12 mouse cellular contexts compared by ENCODE assay signal in genomic region chr5:31528560-31528959, GRCm38 (mm10). TPM values are rescaled to one million over a fixed set of nuclear protein-coding genes. Genes with fewer than 3 reads are reported as not detected.
DNase-seq lines count a peak whose midpoint lies in the region; ATAC-seq and TF ChIP-seq lines count a peak whose summit lies in the region.
"Had no signal": no experiment of that assay in that cellular context is flagged by ENCODE, and none has a peak within 500 bp of the region (broad histone marks: within the 10 kb centered on the region; RNA-seq: fewer than 3 reads in every experiment).

No protein-coding gene starts in this region.

- H3K27ac ChIP-seq in lung, embryonic 15.5 days, result no peak overlapping the region
- H3K27ac ChIP-seq in lung, postnatal 0 days (ENCODE audit: low read length), result no peak overlapping the region
- no peak overlapping the region for H3K27ac ChIP-seq in embryonic facial prominence, embryonic 15.5 days (replicated peaks)
- no peak overlapping the region for H3K27ac ChIP-seq in neural tube, embryonic 15.5 days (replicated peaks)

- no peak for ATAC-seq in lung, embryonic 15.5 days (ENCODE audit: borderline replicate concordance, extremely low read depth, low FRiP score, low TSS enrichment)
- no peak for ATAC-seq in lung, postnatal 0 days
- no peak for ATAC-seq in embryonic facial prominence, embryonic 15.5 days (ENCODE audit: insufficient number of reproducible peaks, low FRiP score, low TSS enrichment, low read depth)
- ATAC-seq in neural tube, embryonic 15.5 days (ENCODE audit: low FRiP score), result no peak

- no peak overlapping the region for H3K9ac ChIP-seq in lung, embryonic 15.5 days
- no peak overlapping the region for H3K9ac ChIP-seq in lung, postnatal 0 days (replicated peaks; ENCODE audit: low read depth)
- no peak overlapping the region for H3K9ac ChIP-seq in embryonic facial prominence, embryonic 15.5 days
- H3K9ac ChIP-seq in neural tube, embryonic 15.5 days (replicated peaks), result no peak overlapping the region

- no peaks in the 10 kb centered on the region for H3K27me3 ChIP-seq in lung, embryonic 15.5 days
- no peaks in the 10 kb centered on the region for H3K27me3 ChIP-seq in lung, postnatal 0 days (replicated peaks; ENCODE audit: insufficient read depth, low read length)
- H3K27me3 ChIP-seq in embryonic facial prominence, embryonic 15.5 days, result no peaks in the 10 kb centered on the region
- no peaks in the 10 kb centered on the region for H3K27me3 ChIP-seq in neural tube, embryonic 15.5 days (replicated peaks)
- H3K27me3 ChIP-seq: megakaryocyte, embryonic 14.5 days had no signal

- peak overlapping the region; percentile 92 for H3K4me2 ChIP-seq in lung, embryonic 15.5 days
- no peak overlapping the region for H3K4me2 ChIP-seq in lung, postnatal 0 days (replicated peaks; ENCODE audit: low read depth, low read length)
- 0 out of 2 replicates have a peak overlapping the region, but pooled peaks have one; percentile 95 for H3K4me2 ChIP-seq in embryonic facial prominence, embryonic 15.5 days (replicated peaks)
- peak overlapping the region; percentile 97; the same call in 1 of the 2 replicates for H3K4me2 ChIP-seq in neural tube, embryonic 15.5 days

- no peak for TF ChIP-seq EP300 in lung, postnatal 0 days (IDR thresholded peaks at IDR 0.05)

- DNase-seq in lung, postnatal 0 days (ENCODE audit: low spot score), result no peak
- DNase-seq in MEL-GATA-1-ER (ENCODE audit: extremely low read depth, low read depth), result peak; percentile 35
- DNase-seq in testis, postnatal 10 days (ENCODE audit: low spot score), result no peak
- no peak for DNase-seq in right cerebral cortex, postnatal 36 days (ENCODE audit: low spot score in 2 of 2)
- DNase-seq: adrenal gland, adult 8-10 months; heart, postnatal 4 days; right cerebral cortex, adult 18-20 months; thymus, adult 2 months had no signal

- peaks cover 32% of the 10 kb centered on the region for H3K36me3 ChIP-seq in lung, embryonic 15.5 days
- H3K36me3 ChIP-seq in lung, postnatal 0 days (ENCODE audit: insufficient read depth, low read length), result peaks cover 29% of the 10 kb centered on the region
- H3K36me3 ChIP-seq in embryonic facial prominence, embryonic 15.5 days, result peaks cover 41% of the 10 kb centered on the region
- H3K36me3 ChIP-seq in neural tube, embryonic 15.5 days, result peaks cover 44% of the 10 kb centered on the region

- WGBS in lung, embryonic 15.5 days, result 47% methylated on average over 2 of the region's 2 CpGs
- WGBS in lung, postnatal 0 days, result 44% methylated on average over 2 of the region's 2 CpGs
- WGBS in embryonic facial prominence, embryonic 15.5 days, result 51% methylated on average over 2 of the region's 2 CpGs
- WGBS in neural tube, embryonic 15.5 days, result 62% methylated on average over 2 of the region's 2 CpGs

- H3K9me3 ChIP-seq in lung, embryonic 15.5 days, result no peaks in the 10 kb centered on the region
- H3K9me3 ChIP-seq in lung, postnatal 0 days (ENCODE audit: low read length), result no peaks in the 10 kb centered on the region
- no peaks in the 10 kb centered on the region for H3K9me3 ChIP-seq in embryonic facial prominence, embryonic 15.5 days (replicated peaks)
- H3K9me3 ChIP-seq in neural tube, embryonic 15.5 days (replicated peaks), result no peaks in the 10 kb centered on the region
- H3K9me3 ChIP-seq: megakaryocyte, embryonic 14.5 days had no signal

- H3K4me3 ChIP-seq in lung, embryonic 15.5 days, result no peak overlapping the region
- no peak overlapping the region for H3K4me3 ChIP-seq in lung, postnatal 0 days (ENCODE audit: low read depth, low read length)
- no peak overlapping the region for H3K4me3 ChIP-seq in embryonic facial prominence, embryonic 15.5 days (replicated peaks)
- no peak overlapping the region for H3K4me3 ChIP-seq in neural tube, embryonic 15.5 days (replicated peaks)

- no peak for TF ChIP-seq CTCF in lung, postnatal 0 days (IDR thresholded peaks at IDR 0.05)

- H3K4me1 ChIP-seq in lung, embryonic 15.5 days, result peaks cover 16% of the 10 kb centered on the region
- H3K4me1 ChIP-seq in lung, postnatal 0 days (ENCODE audit: insufficient read depth, low read depth, low read length), result peaks cover 4% of the 10 kb centered on the region; the same call in 1 of the 2 replicates
- H3K4me1 ChIP-seq in embryonic facial prominence, embryonic 15.5 days, result peaks cover 20% of the 10 kb centered on the region
- H3K4me1 ChIP-seq in neural tube, embryonic 15.5 days, result peaks cover 46% of the 10 kb centered on the region

RNA-seq across cellular contexts. Expression of gene Supt7l, which starts 1.0 kb away (rescaled TPM):
- 20.9 and 24.4 TPM in 2 replicates for polyA plus RNA-seq in lung, embryonic 15.5 days (2015; fragmentation: Nextera tagmentation; extraction: Ambion mirVana)
- 11.4 and 12.4 TPM in 2 replicates for polyA plus RNA-seq in lung, postnatal 0 days (2015; fragmentation: Nextera tagmentation; extraction: Ambion mirVana)
- polyA plus RNA-seq in embryonic facial prominence, embryonic 15.5 days (2015; fragmentation: Nextera tagmentation; extraction: Ambion mirVana), result 23.7 and 25.2 TPM in 2 replicates
- 25.5 and 26.0 TPM in 2 replicates for polyA plus RNA-seq in neural tube, embryonic 15.5 days (2015; fragmentation: Nextera tagmentation; extraction: Ambion mirVana)

RNA-seq across cellular contexts. Expression of gene Slc4a1ap, which starts 1.8 kb away (rescaled TPM):
- 23.4 and 31.2 TPM in 2 replicates for polyA plus RNA-seq in lung, embryonic 15.5 days (2015; fragmentation: Nextera tagmentation; extraction: Ambion mirVana)
- polyA plus RNA-seq in lung, postnatal 0 days (2015; fragmentation: Nextera tagmentation; extraction: Ambion mirVana), result 15.0 and 16.2 TPM in 2 replicates
- 32.7 and 34.0 TPM in 2 replicates for polyA plus RNA-seq in embryonic facial prominence, embryonic 15.5 days (2015; fragmentation: Nextera tagmentation; extraction: Ambion mirVana)
- 32.4 and 38.1 TPM in 2 replicates for polyA plus RNA-seq in neural tube, embryonic 15.5 days (2015; fragmentation: Nextera tagmentation; extraction: Ambion mirVana)

RNA-seq across cellular contexts. Expression of gene Gpn1, which starts 34.0 kb away (rescaled TPM):
- polyA plus RNA-seq in lung, embryonic 15.5 days (2015; fragmentation: Nextera tagmentation; extraction: Ambion mirVana), result 57.2 and 63.8 TPM in 2 replicates
- 22.3 TPM in 2 replicates for polyA plus RNA-seq in lung, postnatal 0 days (2015; fragmentation: Nextera tagmentation; extraction: Ambion mirVana)
- 53.7 and 56.9 TPM in 2 replicates for polyA plus RNA-seq in embryonic facial prominence, embryonic 15.5 days (2015; fragmentation: Nextera tagmentation; extraction: Ambion mirVana)
- polyA plus RNA-seq in neural tube, embryonic 15.5 days (2015; fragmentation: Nextera tagmentation; extraction: Ambion mirVana), result 76.5 and 80.8 TPM in 2 replicates

RNA-seq across cellular contexts. Expression of gene 4930548H24Rik, which starts 43.0 kb away (rescaled TPM):
- polyA plus RNA-seq in lung, embryonic 15.5 days (2015; fragmentation: Nextera tagmentation; extraction: Ambion mirVana), result not detected in 2 replicates
- not detected in 2 replicates for polyA plus RNA-seq in lung, postnatal 0 days (2015; fragmentation: Nextera tagmentation; extraction: Ambion mirVana)
- polyA plus RNA-seq in embryonic facial prominence, embryonic 15.5 days (2015; fragmentation: Nextera tagmentation; extraction: Ambion mirVana), result 0.15 TPM in 1 of 2 replicates, not detected in the other
- polyA plus RNA-seq in neural tube, embryonic 15.5 days (2015; fragmentation: Nextera tagmentation; extraction: Ambion mirVana), result not detected in 2 replicates
